Mouse (Mus musculus) layer of hippocampus, adult 2 months (tissue): ENCODE data around the gene Acr. TPM values are rescaled to one million over a fixed set of nuclear protein-coding genes. Genes with fewer than 3 reads are reported as not detected.

ENCODE experiments used
- DNase-seq, 2 experiments: peaks; one replicate each; pipeline ENCODE4 v3.0.0; 2022; ENCODE audit warnings: low spot score in 2 of 2
- H3K27ac ChIP-seq: fragments of 200-600 bp; 2 replicates; pipeline ENCODE4 v1.8.1; 2022
- H3K4me3 ChIP-seq: fragments of 200-600 bp; 2 replicates; pipeline ENCODE4 v1.8.1; 2022; ENCODE audit warnings: mild to moderate bottlenecking
- CTCF ChIP-seq: fragments of 200-600 bp; conservative IDR thresholded peaks from 2 replicates; pipeline ENCODE4 v1.8.1; 2022; ENCODE audit warnings: antibody characterized with exemption, mild to moderate bottlenecking, moderate library complexity
- total RNA-seq, 2 experiments: library from RNA; stranded (reverse); gene quantifications; 2 replicates each; pipeline ENCODE4 v1.2.3; 2021

Gene Acr
- total RNA-seq, 2 experiments from 2014 or later: 0.92 to 1.3 TPM

GRCm38 (mm10) chr15:89556401-89557178 is 11.5 kb upstream of the Acr start:
- TF ChIP-seq CTCF: peak; percentile 61
- DNase-seq: no peak
- Histone ChIP-seq H3K4me3 (no peak overlapping the region), H3K27ac (no peak overlapping the region)

- Histone ChIP-seq H3K4me3 (no peak overlapping the region), H3K27ac (no peak overlapping the region)
- no peak for TF ChIP-seq CTCF
- no peak for DNase-seq
Observed at GRCm38 (mm10) chr15:89557179-89557995, 10.7 kb upstream of the Acr start.

- no peak overlapping the region for H3K27ac ChIP-seq
- TF ChIP-seq CTCF: no peak
- no peak for DNase-seq
- H3K4me3 ChIP-seq: no peak overlapping the region
Observed at GRCm38 (mm10) chr15:89557996-89558390, 10.1 kb upstream of the Acr start.

GRCm38 (mm10) chr15:89559202-89559731 is 8.9 kb upstream of the Acr start:
- peak; percentile 51 for TF ChIP-seq CTCF
- Histone ChIP-seq H3K27ac (no peak overlapping the region), H3K4me3 (no peak overlapping the region)
- DNase-seq: no peak

- no peak for DNase-seq
- no peak overlapping the region for H3K27ac ChIP-seq
Observed at GRCm38 (mm10) chr15:89572147-89572546, 4.0 kb downstream of the Acr start.

GRCm38 (mm10) chr15:89582494-89582893 is 14.4 kb downstream of the Acr start:
- Histone ChIP-seq H3K27ac (no peak overlapping the region), H3K4me3 (no peak overlapping the region)
- DNase-seq: no peak
- no peak for TF ChIP-seq CTCF

More at GRCm38 (mm10) chr15:89572147-89572546, 4.0 kb downstream of the Acr start:
- H3K4me3 ChIP-seq: no peak overlapping the region
- no peak for TF ChIP-seq CTCF

GRCm38 (mm10) chr15:89585101-89585500 is 17.0 kb downstream of the Acr start:
- DNase-seq: no peak
- TF ChIP-seq CTCF: no peak
- no peak overlapping the region for H3K27ac ChIP-seq
- no peak overlapping the region for H3K4me3 ChIP-seq

GRCm38 (mm10) chr15:89585631-89586030 is 17.5 kb downstream of the Acr start:
- no peak for DNase-seq
- H3K27ac ChIP-seq: no peak overlapping the region
- TF ChIP-seq CTCF: no peak
- no peak overlapping the region for H3K4me3 ChIP-seq

GRCm38 (mm10) chr15:89589146-89589545 is 21.0 kb downstream of the Acr start:
- DNase-seq: no peak
- Histone ChIP-seq H3K27ac (no peak overlapping the region), H3K4me3 (no peak overlapping the region)
- no peak for TF ChIP-seq CTCF

- DNase-seq: no peak
- peak overlapping the region; percentile 91 for H3K27ac ChIP-seq
- no peak for TF ChIP-seq CTCF
- peak overlapping the region; percentile 82 for H3K4me3 ChIP-seq
Observed at GRCm38 (mm10) chr15:89591317-89591716, 23.2 kb downstream of the Acr start.

- peak within 1 kb of the TSS; percentile 91 for H3K27ac ChIP-seq
- H3K4me3 ChIP-seq: peak within 1 kb of the TSS; percentile 82
- TF ChIP-seq CTCF: peak; percentile 48
- peak; percentile 81 to 84 for DNase-seq
Observed at GRCm38 (mm10) chr15:89591723-89592455, 23.8 kb downstream of the Acr start, which contains the start of gene Rabl2. Gene Rabl2 (minus strand): TSS chr15:89591923.

GRCm38 (mm10) chr15:89592548-89592947 is 24.4 kb downstream of the Acr start:
- no peak for DNase-seq
- H3K27ac ChIP-seq: no peak overlapping the region
- H3K4me3 ChIP-seq: no peak overlapping the region

More at GRCm38 (mm10) chr15:89592548-89592947, 24.4 kb downstream of the Acr start:
- no peak for TF ChIP-seq CTCF
